Mouse (Mus musculus) bone marrow, adult 2 months (tissue): ENCODE data around the gene Tmem263. TPM values are rescaled to one million over a fixed set of nuclear protein-coding genes. Genes with fewer than 3 reads are reported as not detected.

Source experiments
- H3K27ac ChIP-seq: fragments of 200-500 bp; 2 replicates; pipeline ENCODE4 v1.5.1; 2012; ENCODE audit warnings: low read depth, mild to moderate bottlenecking, control low read depth, inconsistent platforms, low read length; ENCODE audit not compliant: control insufficient read depth, poor library complexity, insufficient read depth
- H3K4me1 ChIP-seq: fragments of 200-500 bp; 2 replicates; pipeline ENCODE4 v1.6.1; 2011; ENCODE audit warnings: low read length; ENCODE audit not compliant: control insufficient read depth, insufficient read depth
- H3K4me3 ChIP-seq: fragments of 200-500 bp; replicated peaks from 2 replicates; pipeline ENCODE3; 2011; ENCODE audit warnings: mild to moderate bottlenecking, low read depth, low read length, control low read depth; ENCODE audit not compliant: control insufficient read depth
- CTCF ChIP-seq: fragments of 200-500 bp; IDR thresholded peaks from 2 replicates; pipeline ENCODE4 v1.5.1; 2011; ENCODE audit warnings: low read length, control low read depth; ENCODE audit not compliant: control insufficient read depth, insufficient read depth
- POLR2A ChIP-seq: fragments of 200-500 bp; IDR thresholded peaks from 2 replicates; pipeline ENCODE4 v1.6.1; 2011; ENCODE audit warnings: low read depth, mild to moderate bottlenecking, control low read depth, low read length, borderline replicate concordance; ENCODE audit not compliant: control insufficient read depth
- WGBS: fragments of 180-500 bp; shearing (Covaris S2); methylation state at CpG from one replicate; pipeline ENCODE4 v1.1.7; 2018; 5-methylcytosine and 5-hydroxymethylcytosine counted together
- polyA plus RNA-seq: library from polyadenylated mRNA; stranded (reverse); fragments of >200 nt; gene quantifications from 2 replicates; pipeline ENCODE4 v1.2.4, GENCODE M21; 2011; ENCODE audit warnings: low replicate concordance; ENCODE audit not compliant: missing spikeins, insufficient read depth, insufficient read length

Gene Tmem263
- 6.2 and 10.1 TPM in 2 replicates for polyA plus RNA-seq

DNA sequence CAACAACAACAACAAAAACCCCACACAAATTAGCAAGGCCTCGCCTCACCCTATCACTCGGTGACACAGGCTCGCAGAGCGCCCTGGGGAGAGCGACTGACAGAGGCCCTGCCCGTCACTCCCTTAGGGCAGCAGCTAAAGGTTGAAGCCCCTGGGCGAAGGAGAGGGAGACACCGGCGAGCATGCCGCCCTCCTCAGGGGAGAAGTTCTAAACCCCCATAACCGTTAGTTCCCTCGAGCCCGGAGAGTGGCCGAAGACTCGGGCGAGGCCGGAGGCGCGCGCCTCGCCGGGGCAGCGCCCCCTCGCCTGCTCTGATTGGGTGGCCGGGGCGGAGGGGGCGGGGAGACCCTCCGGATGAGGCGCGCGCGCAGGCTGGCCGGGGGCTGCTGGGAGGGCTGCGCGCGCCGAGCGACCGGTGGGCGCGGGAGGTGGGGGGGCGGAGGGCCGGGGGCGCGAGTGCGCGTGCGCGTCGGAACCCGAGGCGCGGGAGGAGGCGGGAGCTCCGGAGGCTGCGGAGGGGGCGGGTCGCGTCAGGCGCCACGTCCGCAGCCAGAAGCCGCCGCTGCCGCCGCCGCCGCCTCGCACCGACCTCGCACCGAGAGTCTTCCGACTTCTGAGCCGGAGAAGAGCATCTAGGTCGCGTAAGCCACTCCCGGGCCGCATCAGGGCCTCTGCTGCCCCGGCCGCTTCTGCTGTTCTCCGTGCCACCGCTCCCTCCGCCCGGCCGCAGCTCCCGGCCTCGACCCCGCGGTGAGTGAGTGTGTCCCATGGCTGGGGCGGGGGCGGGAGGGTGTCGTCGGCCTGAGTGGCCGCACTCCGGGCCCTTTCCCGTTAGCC, at the start of gene Tmem263, which contains the start of gene Fhl4:
TSS of gene Tmem263 (plus strand) at position 381 of the 838 bp plus-strand sequence.
TSS of gene Fhl4 (minus strand) at position 249 of the 838 bp plus-strand sequence.
- WGBS: under 1% methylated on average over 80 of the region's 96 CpGs
- TF ChIP-seq CTCF: no peak
- TF ChIP-seq POLR2A: 0 out of 2 replicates have a peak, but pooled peaks have one; percentile 74
- Histone ChIP-seq H3K4me1 (no peaks in the 10 kb centered on the region; the same call in 1 of the 2 replicates), H3K27ac (peak within 1 kb of the TSS; percentile 73), H3K4me3 (peak within 1 kb of the TSS; percentile 76)

DNA sequence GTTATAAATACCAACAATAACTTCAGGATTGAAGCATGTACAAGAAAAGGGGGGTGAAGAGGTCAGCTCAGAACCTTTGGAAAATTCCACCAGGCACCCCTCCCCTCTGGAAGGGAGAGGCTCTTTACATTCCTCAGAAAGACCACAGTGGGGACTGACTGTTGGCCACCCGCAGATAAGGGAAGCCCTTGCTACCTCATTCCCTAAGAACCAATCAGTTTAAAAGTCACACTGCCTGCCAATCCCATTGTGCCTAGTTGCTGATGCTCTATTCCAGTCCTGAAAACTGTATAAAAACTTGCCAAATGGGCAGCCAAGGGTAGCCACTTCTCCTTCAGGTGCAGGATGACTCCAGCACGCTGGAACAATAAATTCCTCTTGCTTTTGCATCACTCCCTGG, 47.6 kb upstream of the Tmem263 start:
- no peak for TF ChIP-seq CTCF
- no peak for TF ChIP-seq POLR2A
- Histone ChIP-seq H3K4me1 (no peaks in the 10 kb centered on the region), H3K27ac (no peak overlapping the region), H3K4me3 (no peak overlapping the region)
- 78% methylated on average over 2 of the region's 2 CpGs for WGBS

DNA sequence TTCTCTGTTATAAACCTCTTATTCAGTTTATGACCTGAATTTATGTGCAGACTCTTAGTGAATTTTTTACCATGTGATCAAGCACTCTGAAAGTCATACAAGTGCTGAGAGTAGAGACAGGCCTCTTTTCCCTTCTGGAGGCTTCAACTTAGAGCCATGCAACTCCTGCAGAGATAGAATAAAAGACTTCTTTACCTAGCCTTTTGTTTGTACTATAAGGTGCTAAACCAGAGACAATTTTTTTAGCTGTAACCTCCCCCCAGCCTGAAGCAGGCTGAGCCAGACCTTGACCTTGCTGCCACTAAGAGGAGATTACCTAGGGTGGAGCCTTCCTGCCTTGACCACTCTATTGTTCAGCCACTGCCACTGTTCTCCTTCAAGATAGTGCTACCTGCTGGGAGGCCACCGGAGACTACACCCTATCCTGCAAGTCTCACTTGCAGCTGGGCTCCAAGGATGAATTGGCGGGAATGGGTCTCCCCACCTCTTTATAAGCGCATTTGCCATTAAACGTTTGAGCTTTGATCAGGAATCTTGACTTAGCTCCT, 30.7 kb upstream of the Tmem263 start:
- WGBS: 76% methylated on average over 4 of the region's 4 CpGs
- Histone ChIP-seq H3K4me3 (no peak overlapping the region), H3K4me1 (no peaks in the 10 kb centered on the region), H3K27ac (no peak overlapping the region)
- no peak for TF ChIP-seq CTCF
- TF ChIP-seq POLR2A: no peak

DNA sequence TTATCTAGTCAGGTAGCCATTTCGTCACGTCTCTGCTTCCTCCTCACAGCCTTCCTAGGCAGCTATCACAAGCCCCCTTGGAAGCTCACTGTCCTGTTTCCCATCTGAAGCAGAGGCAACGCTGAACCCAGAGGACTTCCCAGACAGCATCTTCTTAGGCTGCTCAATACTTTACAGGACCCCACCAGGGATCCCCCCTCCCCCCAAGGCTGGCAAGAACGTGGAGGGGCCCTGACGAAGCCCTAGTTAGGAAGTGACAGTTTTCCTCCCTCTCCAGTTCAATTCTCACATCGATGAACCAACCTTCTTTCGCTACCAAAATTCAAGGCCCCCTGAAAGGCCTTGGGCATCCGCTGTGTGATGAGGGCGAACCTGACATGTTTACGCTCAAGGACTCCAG, 586 bp upstream of the Tmem263 start:
- TF ChIP-seq CTCF (no peak), POLR2A (no peak)
- no peaks in the 10 kb centered on the region; the same call in 1 of the 2 replicates for H3K4me1 ChIP-seq
- under 1% methylated on average over 10 of the region's 10 CpGs for WGBS
- peak overlapping the region; percentile 76 for H3K4me3 ChIP-seq
- H3K27ac ChIP-seq: peak overlapping the region; percentile 73

DNA sequence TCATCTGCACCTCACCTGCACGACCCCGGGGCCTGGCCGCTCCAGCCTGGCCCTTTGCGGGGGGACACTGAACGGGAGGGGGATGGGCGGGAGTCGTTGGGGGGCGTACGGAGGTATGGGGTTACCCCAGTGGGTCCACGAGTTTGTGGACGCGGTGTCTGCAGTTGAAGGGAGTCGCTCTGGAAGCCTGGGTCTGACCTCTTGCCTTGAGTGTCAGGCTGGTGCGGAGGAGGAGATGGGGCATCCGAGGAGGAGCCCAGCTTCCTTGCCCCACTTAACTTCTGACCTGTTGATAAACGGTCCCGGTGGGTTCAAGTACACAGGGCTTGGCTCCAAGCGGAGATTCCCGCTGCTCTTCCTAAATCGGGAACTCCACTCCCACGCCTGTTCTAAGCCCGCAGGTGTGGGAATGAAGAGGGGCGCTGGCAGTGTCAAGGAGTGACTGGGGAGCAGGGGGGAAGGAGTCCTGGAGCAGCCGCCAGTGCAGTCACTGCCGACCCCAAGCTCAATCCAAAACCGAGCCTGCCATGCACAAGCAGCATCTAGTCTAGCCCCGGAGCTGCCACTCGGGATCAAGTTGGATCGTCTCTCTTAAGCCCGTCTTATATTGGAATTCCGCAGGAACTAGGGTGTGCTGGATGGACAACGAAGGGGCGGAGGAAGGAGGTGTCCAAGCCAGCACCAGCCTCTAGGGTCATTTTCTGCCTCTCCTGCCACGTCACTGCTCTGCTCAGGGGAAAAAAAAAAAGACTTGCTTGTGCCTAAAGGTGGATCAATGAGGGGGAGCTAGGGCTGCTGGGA, 858 bp downstream of the Tmem263 start:
- TF ChIP-seq POLR2A: no peak
- TF ChIP-seq CTCF: no peak
- Histone ChIP-seq H3K4me3 (peak overlapping the region; percentile 67), H3K27ac (peak overlapping the region; percentile 71; the same call in 1 of the 2 replicates), H3K4me1 (no peaks in the 10 kb centered on the region; the same call in 1 of the 2 replicates)
- WGBS: 1% methylated on average over 34 of the region's 34 CpGs

DNA sequence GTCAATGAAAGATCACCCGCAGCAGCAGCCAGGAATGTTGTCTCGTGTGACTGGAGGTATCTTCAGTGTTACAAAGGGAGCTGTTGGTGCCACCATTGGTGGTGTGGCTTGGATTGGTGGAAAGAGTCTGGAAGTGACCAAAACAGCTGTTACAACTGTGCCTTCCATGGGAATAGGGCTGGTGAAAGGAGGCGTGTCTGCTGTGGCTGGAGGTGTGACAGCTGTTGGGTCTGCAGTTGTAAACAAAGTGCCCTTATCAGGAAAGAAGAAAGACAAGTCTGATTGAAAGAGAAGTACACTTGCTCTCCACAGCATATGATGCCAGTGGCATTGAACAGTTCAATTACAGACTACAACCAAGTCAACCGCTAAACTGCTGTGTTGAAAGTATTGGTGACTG, 12.0 kb downstream of the Tmem263 start:
- no peak overlapping the region for H3K4me3 ChIP-seq
- no peak for TF ChIP-seq POLR2A
- TF ChIP-seq CTCF: no peak
- no peak overlapping the region for H3K27ac ChIP-seq
- H3K4me1 ChIP-seq: no peaks in the 10 kb centered on the region
- WGBS: 89% methylated on average over 4 of the region's 4 CpGs

DNA sequence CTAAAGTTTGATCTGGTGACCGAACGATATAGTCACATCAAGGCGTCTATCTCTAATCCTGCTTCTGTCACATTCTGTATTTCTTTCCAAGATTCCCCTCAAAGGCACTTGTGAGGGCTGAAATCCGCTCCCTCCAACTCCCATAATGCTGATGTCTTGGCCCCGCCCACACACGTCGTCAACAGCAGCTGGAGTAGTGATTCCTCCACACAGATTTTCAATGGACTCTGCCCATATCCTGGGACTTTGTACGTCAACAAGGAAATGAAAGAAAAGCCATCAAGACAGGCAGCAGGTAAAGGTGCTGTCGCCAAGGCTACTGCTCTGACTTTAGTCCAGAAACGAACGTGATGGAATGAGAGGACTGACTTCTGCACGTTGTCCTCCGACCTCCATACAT, 22.8 kb downstream of the Tmem263 start:
- WGBS: 87% methylated on average over 13 of the region's 13 CpGs
- Histone ChIP-seq H3K4me3 (no peak overlapping the region), H3K27ac (no peak overlapping the region), H3K4me1 (peaks cover 1% of the 10 kb centered on the region; the same call in 1 of the 2 replicates)
- TF ChIP-seq CTCF (no peak), POLR2A (no peak)
